Mouse (Mus musculus) B cell, adult 2 months (primary cell): ENCODE data around the gene Gng4.
"Not testable (repeated sequence)": the region's sequence is repeated elsewhere in the genome, so short reads cannot be mapped to it uniquely, and the experiment has no call there.

Experiments
- DNase-seq, 2 experiments: peaks; one replicate each; pipeline ENCODE4 v3.0.0; 2022

Gene Gng4

GRCm38 (mm10) chr13:13783894-13784419, at the start of gene Gng4:
Gng4 (plus strand) TSS chr13:13784059.
- peak; percentile 76 to 77 for DNase-seq

GRCm38 (mm10) chr13:13739232-13739631, 44.6 kb upstream of the Gng4 start:
- no peak for DNase-seq

- no peak for DNase-seq
These were observed 37.9 kb upstream of the Gng4 start for GRCm38 (mm10) chr13:13745911-13746310.

GRCm38 (mm10) chr13:13775778-13776494, 7.9 kb upstream of the Gng4 start:
- DNase-seq: peak; percentile 72 to 73

- DNase-seq: no peak
These were observed 6.8 kb upstream of the Gng4 start for GRCm38 (mm10) chr13:13777052-13777451.

GRCm38 (mm10) chr13:13777696-13778095, 6.2 kb upstream of the Gng4 start:
- no peak for DNase-seq

GRCm38 (mm10) chr13:13778837-13779458, 4.9 kb upstream of the Gng4 start:
- DNase-seq: no peak

GRCm38 (mm10) chr13:13780271-13780670, 3.6 kb upstream of the Gng4 start:
- DNase-seq: no peak

GRCm38 (mm10) chr13:13781026-13781425, 2.8 kb upstream of the Gng4 start:
- DNase-seq: no peak

- DNase-seq: no peak
These were observed 563 bp upstream of the Gng4 start for GRCm38 (mm10) chr13:13783296-13783695.

GRCm38 (mm10) chr13:13784420-13784936, 619 bp downstream of the Gng4 start:
- peak in 1 of 2 experiments; percentile 11 for DNase-seq

- DNase-seq: peak; percentile 33 to 46
These were observed 1.3 kb downstream of the Gng4 start for GRCm38 (mm10) chr13:13784981-13785783.

- no peak for DNase-seq
These were observed 3.1 kb downstream of the Gng4 start for GRCm38 (mm10) chr13:13786971-13787370.

- no peak for DNase-seq
These were observed 4.2 kb downstream of the Gng4 start for GRCm38 (mm10) chr13:13788070-13788469.

- DNase-seq: no peak
These were observed 8.1 kb downstream of the Gng4 start for GRCm38 (mm10) chr13:13791981-13792380.

GRCm38 (mm10) chr13:13795166-13795832, 11.4 kb downstream of the Gng4 start:
- DNase-seq: no peak

- DNase-seq: no peak
These were observed 12.2 kb downstream of the Gng4 start for GRCm38 (mm10) chr13:13796082-13796481.

- not testable (repeated sequence) for DNase-seq
These were observed 14.0 kb downstream of the Gng4 start for GRCm38 (mm10) chr13:13797816-13798215.

- no peak for DNase-seq
These were observed 14.9 kb downstream of the Gng4 start for GRCm38 (mm10) chr13:13798775-13799174.

GRCm38 (mm10) chr13:13808337-13809132, 24.7 kb downstream of the Gng4 start:
- no peak for DNase-seq

GRCm38 (mm10) chr13:13810885-13811284, 27.0 kb downstream of the Gng4 start:
- DNase-seq: no peak

- no peak for DNase-seq
These were observed 34.8 kb downstream of the Gng4 start for GRCm38 (mm10) chr13:13818696-13819095.
